Mouse (Mus musculus) limb, embryonic 14.5 days (tissue): ENCODE measurements around the gene Cd164l2. TPM values are rescaled to one million over a fixed set of nuclear protein-coding genes. Genes with fewer than 3 reads are reported as not detected.
A peak's percentile ranks its signal among the peaks of the same experiment; 100 is the strongest.

Experiments
- ATAC-seq: fragments of 200-750 bp; cut with Nextera tagmentation; 2 replicates; pipeline ENCODE4 v1.8.0; 2017; ENCODE audit warnings: low read depth, moderate number of reproducible peaks, moderate TSS enrichment; ENCODE audit not compliant: low FRiP score
- DNase-seq: peaks from one replicate; pipeline ENCODE4 v3.0.0-alpha.2; 2015; ENCODE audit warnings: low spot score
- H3K27ac ChIP-seq: fragments of 300-500 bp; sonication (generic); replicated peaks from 2 replicates; pipeline ENCODE4 v1.5.1; 2014; ENCODE audit warnings: low read depth, mild to moderate bottlenecking, low read length, moderate library complexity, mixed read lengths
- H3K27me3 ChIP-seq: fragments of 300-500 bp; sonication (generic); 2 replicates; pipeline ENCODE4 v1.6.1; 2014; ENCODE audit warnings: low read length, mixed read lengths; ENCODE audit not compliant: control insufficient read depth, insufficient read depth
- H3K36me3 ChIP-seq: fragments of 300-500 bp; sonication (generic); 2 replicates; pipeline ENCODE4 v1.6.1; 2014; ENCODE audit warnings: mild to moderate bottlenecking, low read length, moderate library complexity, mixed read lengths; ENCODE audit not compliant: control insufficient read depth, insufficient read depth
- H3K4me1 ChIP-seq: fragments of 300-500 bp; sonication (generic); 2 replicates; pipeline ENCODE4 v1.6.1; 2014; ENCODE audit warnings: antibody characterized with exemption, low read length, mixed read lengths; ENCODE audit not compliant: control insufficient read depth, insufficient read depth
- H3K4me2 ChIP-seq: fragments of 300-500 bp; sonication (generic); replicated peaks from 2 replicates; pipeline ENCODE4 v1.6.1; 2014; ENCODE audit warnings: low read depth, mild to moderate bottlenecking, low read length, moderate library complexity; ENCODE audit not compliant: severe bottlenecking
- H3K4me3 ChIP-seq: fragments of 300-500 bp; sonication (generic); replicated peaks from 2 replicates; pipeline ENCODE4 v1.5.1; 2014; ENCODE audit warnings: low read length
- H3K9ac ChIP-seq: fragments of 300-500 bp; sonication (generic); 2 replicates; pipeline ENCODE4 v1.6.1; 2014; ENCODE audit warnings: mild to moderate bottlenecking, low read depth, low read length, moderate library complexity; ENCODE audit not compliant: severe bottlenecking
- H3K9me3 ChIP-seq: fragments of 300-500 bp; sonication (generic); 2 replicates; pipeline ENCODE4 v1.6.1; 2016; ENCODE audit warnings: low read length; ENCODE audit not compliant: control insufficient read depth
- POLR2A ChIP-seq: fragments of 200-500 bp; IDR thresholded peaks from 2 replicates; pipeline ENCODE4 v1.8.0; 2012; ENCODE audit warnings: inconsistent platforms, mild to moderate bottlenecking, moderate library complexity, borderline replicate concordance; ENCODE audit not compliant: insufficient read depth, insufficient read length; ENCODE audit errors: extremely low read depth
- WGBS: fragments of 180-500 bp; shearing (Covaris S2); extraction: QIAGEN DNeasy Blood & Tissue Kit; methylation state at CpG from one replicate; pipeline ENCODE4 v1.1.7; 2014; 5-methylcytosine and 5-hydroxymethylcytosine counted together
- polyA plus RNA-seq, 2 experiments: library from polyadenylated mRNA; depleted of rRNA in 1 of 2; stranded (reverse) in 1 of 2; unstranded in 1 of 2; fragments of >200 nt; fragmentation: Nextera tagmentation in 1 of 2; extraction: Ambion mirVana in 1 of 2; gene quantifications; 2 replicates each; pipeline versions ENCODE4 v1.2.1 to v1.2.3; 2012 to 2014

Cd164l2 gene
- polyA plus RNA-seq, 2 experiments = 3.2 to 6.3 TPM

GRCm38 (mm10) chr4:133240934-133241908, 29.3 kb downstream of the Cd164l2 start:
- peaks cover 6% of the 10 kb centered on the region; the same call in 1 of the 2 replicates for H3K27me3 ChIP-seq
- H3K36me3 ChIP-seq = no peaks in the 10 kb centered on the region
- H3K4me3 ChIP-seq = peak overlapping the region; percentile 58
- ATAC-seq = peak; percentile 91
- H3K4me2 ChIP-seq = peak overlapping the region; percentile 95
- DNase-seq = peak; percentile 81
- H3K4me1 ChIP-seq = peaks cover 8% of the 10 kb centered on the region
- TF ChIP-seq POLR2A = peak; percentile 47; the same call in 1 of the 2 replicates
- H3K9me3 ChIP-seq = no peaks in the 10 kb centered on the region
- peak overlapping the region; percentile 69 for H3K9ac ChIP-seq
- H3K27ac ChIP-seq = 0 out of 2 replicates have a peak overlapping the region, but pooled peaks have one; percentile 35
- WGBS = under 1% methylated on average over 71 of the region's 78 CpGs

- WGBS = 32% methylated on average over 11 of the region's 11 CpGs
Measured at GRCm38 (mm10) chr4:133241910-133242309, 30.0 kb downstream of the Cd164l2 start.

GRCm38 (mm10) chr4:133242710-133243109, 30.8 kb downstream of the Cd164l2 start:
- Histone ChIP-seq H3K4me1 (peaks cover 8% of the 10 kb centered on the region), H3K36me3 (no peaks in the 10 kb centered on the region), H3K27me3 (peaks cover 6% of the 10 kb centered on the region; the same call in 1 of the 2 replicates), H3K9ac (no peak overlapping the region), H3K4me3 (no peak overlapping the region), H3K4me2 (no peak overlapping the region), H3K9me3 (no peaks in the 10 kb centered on the region), H3K27ac (no peak overlapping the region)
- TF ChIP-seq POLR2A = no peak
- no peak for ATAC-seq
- no peak for DNase-seq
- 69% methylated on average over 9 of the region's 9 CpGs for WGBS

More at GRCm38 (mm10) chr4:133241910-133242309, 30.0 kb downstream of the Cd164l2 start:
- H3K9ac ChIP-seq = no peak overlapping the region
- no peak for ATAC-seq
- no peaks in the 10 kb centered on the region for H3K36me3 ChIP-seq
- H3K4me2 ChIP-seq = peak overlapping the region; percentile 95
- no peaks in the 10 kb centered on the region for H3K9me3 ChIP-seq
- peaks cover 8% of the 10 kb centered on the region for H3K4me1 ChIP-seq
- peak overlapping the region; percentile 58 for H3K4me3 ChIP-seq
- H3K27me3 ChIP-seq = peaks cover 6% of the 10 kb centered on the region; the same call in 1 of the 2 replicates
- no peak for TF ChIP-seq POLR2A
- DNase-seq = no peak
- H3K27ac ChIP-seq = no peak overlapping the region

- no peak for ATAC-seq
- DNase-seq = no peak
- WGBS = 37% methylated on average over 13 of the region's 13 CpGs
Measured at GRCm38 (mm10) chr4:133243538-133243937, 31.6 kb downstream of the Cd164l2 start.

GRCm38 (mm10) chr4:133244289-133244688, 32.4 kb downstream of the Cd164l2 start:
- H3K4me3 ChIP-seq = no peak overlapping the region
- H3K27ac ChIP-seq = no peak overlapping the region
- peaks cover 8% of the 10 kb centered on the region for H3K4me1 ChIP-seq
- ATAC-seq (no peak), DNase-seq (no peak)
- H3K36me3 ChIP-seq = no peaks in the 10 kb centered on the region
- peaks cover 6% of the 10 kb centered on the region; the same call in 1 of the 2 replicates for H3K27me3 ChIP-seq
- H3K9me3 ChIP-seq = no peaks in the 10 kb centered on the region
- no peak for TF ChIP-seq POLR2A
- no peak overlapping the region for H3K4me2 ChIP-seq
- WGBS = 85% methylated on average over 1 of the region's 1 CpGs
- H3K9ac ChIP-seq = no peak overlapping the region

More at GRCm38 (mm10) chr4:133243538-133243937, 31.6 kb downstream of the Cd164l2 start:
- H3K4me3 ChIP-seq = no peak overlapping the region
- no peak overlapping the region for H3K9ac ChIP-seq
- no peaks in the 10 kb centered on the region for H3K36me3 ChIP-seq
- H3K27me3 ChIP-seq = peaks cover 6% of the 10 kb centered on the region; the same call in 1 of the 2 replicates
- no peaks in the 10 kb centered on the region for H3K9me3 ChIP-seq
- no peak overlapping the region for H3K27ac ChIP-seq
- TF ChIP-seq POLR2A = no peak
- peaks cover 8% of the 10 kb centered on the region for H3K4me1 ChIP-seq
- no peak overlapping the region for H3K4me2 ChIP-seq
